Mouse (Mus musculus) midbrain, embryonic 14.5 days (tissue): Measurements from ENCODE around the gene 4931428F04Rik. TPM values are rescaled to one million over a fixed set of nuclear protein-coding genes. Genes with fewer than 3 reads are reported as not detected.

Experiments
- ATAC-seq: fragments of 200-750 bp; cut with Nextera tagmentation; 2 replicates; pipeline ENCODE4 v1.8.0; 2017; ENCODE audit warnings: moderate number of reproducible peaks, moderate library complexity; ENCODE audit not compliant: low FRiP score, low TSS enrichment
- DNase-seq: peaks from one replicate; pipeline ENCODE4 v3.0.0-alpha.2; 2015
- H3K27ac ChIP-seq: fragments of 300-500 bp; sonication (generic); replicated peaks from 2 replicates; pipeline ENCODE4 v1.5.1; 2014; ENCODE audit warnings: mild to moderate bottlenecking, low read depth, low read length, moderate library complexity
- H3K27me3 ChIP-seq: fragments of 300-500 bp; sonication (generic); 2 replicates; pipeline ENCODE4 v1.6.1; 2014; ENCODE audit warnings: low read length, control low read depth, mixed read lengths; ENCODE audit not compliant: control insufficient read depth, insufficient read depth
- H3K36me3 ChIP-seq: fragments of 300-500 bp; sonication (generic); 2 replicates; pipeline ENCODE4 v1.6.1; 2014; ENCODE audit warnings: low read length, control low read depth; ENCODE audit not compliant: control insufficient read depth, insufficient read depth
- H3K4me1 ChIP-seq: fragments of 300-500 bp; sonication (generic); 2 replicates; pipeline ENCODE4 v1.6.1; 2014; ENCODE audit warnings: mild to moderate bottlenecking, antibody characterized with exemption, low read length, control low read depth; ENCODE audit not compliant: control insufficient read depth, insufficient read depth
- H3K4me2 ChIP-seq: fragments of 300-500 bp; sonication (generic); 2 replicates; pipeline ENCODE4 v1.6.1; 2014; ENCODE audit warnings: mild to moderate bottlenecking, low read length, moderate library complexity
- H3K4me3 ChIP-seq: fragments of 300-500 bp; sonication (generic); replicated peaks from 2 replicates; pipeline ENCODE4 v1.5.1; 2014; ENCODE audit warnings: low read depth, low read length
- H3K9ac ChIP-seq: fragments of 300-500 bp; sonication (generic); replicated peaks from 2 replicates; pipeline ENCODE4 v1.6.1; 2014; ENCODE audit warnings: mild to moderate bottlenecking, low read length, moderate library complexity
- H3K9me3 ChIP-seq: fragments of 300-500 bp; sonication (generic); 2 replicates; pipeline ENCODE4 v1.6.1; 2016; ENCODE audit warnings: low read length, control low read depth, mixed read lengths; ENCODE audit not compliant: control insufficient read depth
- WGBS: fragments of 180-500 bp; shearing (Covaris S2); extraction: QIAGEN DNeasy Blood & Tissue Kit; methylation state at CpG from one replicate; pipeline ENCODE4 v1.1.7; 2014; 5-methylcytosine and 5-hydroxymethylcytosine counted together
- polyA plus RNA-seq: library from polyadenylated mRNA; unstranded; fragments of >200 nt; fragmentation: Nextera tagmentation; extraction: Ambion mirVana; gene quantifications from 2 replicates; pipeline ENCODE4 v1.2.1, GENCODE M21; 2014

Gene 4931428F04Rik
- polyA plus RNA-seq, 1 experiment from 2014 or later = 98.8 TPM

GRCm38 (mm10) chr8:105311718-105312117 is 22.1 kb upstream of the 4931428F04Rik start:
- Histone ChIP-seq H3K27me3 (no peaks in the 10 kb centered on the region), H3K36me3 (peaks cover 82% of the 10 kb centered on the region), H3K9ac (no peak overlapping the region), H3K27ac (no peak overlapping the region), H3K4me3 (no peak overlapping the region), H3K9me3 (no peaks in the 10 kb centered on the region), H3K4me1 (no peaks in the 10 kb centered on the region), H3K4me2 (no peak overlapping the region)
- DNase-seq (no peak), ATAC-seq (no peak)
- 90% methylated on average over 1 of the region's 1 CpGs for WGBS

GRCm38 (mm10) chr8:105310118-105310517 is 20.5 kb upstream of the 4931428F04Rik start:
- Histone ChIP-seq H3K9ac (no peak overlapping the region), H3K9me3 (no peaks in the 10 kb centered on the region), H3K4me3 (no peak overlapping the region), H3K27ac (no peak overlapping the region), H3K36me3 (peaks cover 73% of the 10 kb centered on the region), H3K4me1 (peaks cover 8% of the 10 kb centered on the region; the same call in 1 of the 2 replicates), H3K27me3 (no peaks in the 10 kb centered on the region), H3K4me2 (no peak overlapping the region)
- DNase-seq (no peak), ATAC-seq (no peak)
- WGBS = 90% methylated on average over 8 of the region's 8 CpGs

GRCm38 (mm10) chr8:105309142-105309847 is 19.6 kb upstream of the 4931428F04Rik start:
- peaks cover 8% of the 10 kb centered on the region; the same call in 1 of the 2 replicates for H3K4me1 ChIP-seq
- no peak overlapping the region for H3K4me3 ChIP-seq
- H3K9me3 ChIP-seq = no peaks in the 10 kb centered on the region
- no peak for ATAC-seq
- no peaks in the 10 kb centered on the region for H3K27me3 ChIP-seq
- WGBS = 83% methylated on average over 15 of the region's 15 CpGs
- no peak for DNase-seq
- H3K9ac ChIP-seq = no peak overlapping the region
- peaks cover 73% of the 10 kb centered on the region for H3K36me3 ChIP-seq
- no peak overlapping the region for H3K4me2 ChIP-seq
- no peak overlapping the region for H3K27ac ChIP-seq

DNA sequence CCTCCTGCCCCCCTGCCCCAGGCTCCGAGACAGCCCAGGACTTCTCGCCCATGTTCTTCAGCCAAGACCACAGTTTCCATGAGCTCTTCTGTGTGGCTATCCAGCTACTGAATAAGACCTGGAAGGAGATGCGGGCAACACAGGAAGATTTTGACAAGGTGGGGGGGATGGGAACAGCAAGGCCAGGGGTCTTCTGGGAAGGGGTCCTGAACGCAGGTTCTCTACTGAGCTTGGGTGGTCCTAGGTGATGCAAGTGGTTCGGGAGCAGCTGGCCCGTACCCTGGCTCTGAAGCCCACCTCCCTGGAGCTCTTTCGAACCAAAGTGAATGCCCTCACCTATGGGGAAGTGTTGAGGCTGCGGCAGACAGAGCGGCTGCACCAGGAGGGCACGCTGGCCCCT is 18.8 kb upstream of the 4931428F04Rik start:
- no peaks in the 10 kb centered on the region for H3K27me3 ChIP-seq
- H3K27ac ChIP-seq = no peak overlapping the region
- H3K4me1 ChIP-seq = peaks cover 8% of the 10 kb centered on the region; the same call in 1 of the 2 replicates
- no peak overlapping the region for H3K4me2 ChIP-seq
- H3K9ac ChIP-seq = no peak overlapping the region
- H3K36me3 ChIP-seq = peaks cover 73% of the 10 kb centered on the region
- no peak overlapping the region for H3K4me3 ChIP-seq
- no peak for ATAC-seq
- H3K9me3 ChIP-seq = no peaks in the 10 kb centered on the region
- WGBS = 94% methylated on average over 10 of the region's 10 CpGs
- no peak for DNase-seq

DNA sequence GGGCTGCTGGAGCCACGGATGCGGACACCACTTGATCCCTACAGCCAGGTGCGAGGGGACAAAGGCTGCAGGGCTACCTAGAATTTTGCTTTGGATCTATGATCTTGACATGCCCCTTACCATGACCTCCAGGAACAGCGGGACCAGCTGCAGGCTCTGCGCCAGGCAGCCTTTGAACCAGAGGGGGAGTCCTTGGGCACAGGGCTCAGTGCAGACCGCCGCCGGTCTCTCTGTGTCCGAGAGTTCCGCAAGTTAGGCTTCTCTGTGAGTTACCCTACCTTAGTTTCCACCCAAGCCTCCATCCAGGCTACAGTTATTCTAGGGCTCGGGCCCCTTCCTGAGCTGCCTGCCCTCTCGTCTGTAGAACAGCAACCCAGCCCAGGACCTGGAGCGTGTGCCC is 18.0 kb upstream of the 4931428F04Rik start:
- Histone ChIP-seq H3K4me3 (no peak overlapping the region), H3K4me2 (no peak overlapping the region), H3K27ac (no peak overlapping the region), H3K9ac (no peak overlapping the region), H3K9me3 (no peaks in the 10 kb centered on the region), H3K36me3 (peaks cover 73% of the 10 kb centered on the region), H3K27me3 (no peaks in the 10 kb centered on the region), H3K4me1 (peaks cover 8% of the 10 kb centered on the region; the same call in 1 of the 2 replicates)
- 96% methylated on average over 13 of the region's 13 CpGs for WGBS
- no peak for DNase-seq
- no peak for ATAC-seq

DNA sequence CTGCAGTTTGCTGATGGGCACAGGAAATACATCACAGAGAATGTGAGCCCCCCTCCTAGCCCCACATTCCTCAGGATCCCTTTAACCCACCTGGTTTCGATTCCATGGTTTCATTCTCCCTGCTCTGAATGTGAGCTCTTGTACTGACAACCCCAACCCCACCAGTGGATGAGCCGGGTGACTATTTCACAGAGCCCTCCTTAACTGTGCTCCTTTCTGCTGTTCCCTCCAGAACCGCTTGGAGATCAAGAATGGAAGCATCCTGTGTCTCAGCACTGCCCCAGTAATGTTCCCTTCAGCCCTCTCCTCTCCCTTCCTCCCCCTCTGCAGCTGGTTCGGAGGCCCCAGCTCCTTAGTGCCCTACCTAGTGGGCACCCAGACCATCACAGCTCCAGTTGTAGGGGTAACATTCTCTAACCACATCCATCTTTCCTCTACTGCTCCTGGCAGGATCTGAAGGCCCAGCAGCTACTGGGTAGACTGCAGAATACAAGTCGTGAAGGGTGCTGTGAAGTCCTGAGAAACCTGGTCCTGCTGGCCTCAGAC is 16.6 kb upstream of the 4931428F04Rik start:
- no peak overlapping the region for H3K27ac ChIP-seq
- peaks cover 81% of the 10 kb centered on the region for H3K36me3 ChIP-seq
- peak overlapping the region; percentile 40 for H3K4me2 ChIP-seq
- no peak for ATAC-seq
- H3K4me1 ChIP-seq = peaks cover 8% of the 10 kb centered on the region; the same call in 1 of the 2 replicates
- H3K27me3 ChIP-seq = no peaks in the 10 kb centered on the region
- no peak for DNase-seq
- 0 out of 2 replicates have a peak overlapping the region, but pooled peaks have one; percentile 16 for H3K9ac ChIP-seq
- H3K4me3 ChIP-seq = no peak overlapping the region
- no peaks in the 10 kb centered on the region for H3K9me3 ChIP-seq
- 63% methylated on average over 5 of the region's 5 CpGs for WGBS

GRCm38 (mm10) chr8:105305211-105306145 is 15.8 kb upstream of the 4931428F04Rik start, which contains the start of gene Elmo3:
TSS of gene Elmo3 (plus strand) at chr8:105305601.
- Histone ChIP-seq H3K4me1 (peaks cover 8% of the 10 kb centered on the region; the same call in 1 of the 2 replicates), H3K27me3 (no peaks in the 10 kb centered on the region), H3K9ac (0 out of 2 replicates have a peak within 1 kb of the TSS, but pooled peaks have one; percentile 16), H3K4me3 (no peak within 1 kb of the TSS), H3K9me3 (no peaks in the 10 kb centered on the region), H3K36me3 (peaks cover 87% of the 10 kb centered on the region), H3K4me2 (peak within 1 kb of the TSS; percentile 40), H3K27ac (0 out of 2 replicates have a peak within 1 kb of the TSS, but pooled peaks have one; percentile 26)
- peak; percentile 67 for ATAC-seq
- 8% methylated on average over 30 of the region's 30 CpGs for WGBS
- DNase-seq = peak; percentile 50
